Mouse (Mus musculus): Measurements from ENCODE around the gene Dstyk. TPM values are rescaled to one million over a fixed set of nuclear protein-coding genes. Genes with fewer than 3 reads are reported as not detected.
A peak's percentile ranks its signal among the peaks of the same experiment; 100 is the strongest.

The Dstyk gene
- polyA plus RNA-seq, 1 experiment from 2014 or later = 9.5 TPM

DNA sequence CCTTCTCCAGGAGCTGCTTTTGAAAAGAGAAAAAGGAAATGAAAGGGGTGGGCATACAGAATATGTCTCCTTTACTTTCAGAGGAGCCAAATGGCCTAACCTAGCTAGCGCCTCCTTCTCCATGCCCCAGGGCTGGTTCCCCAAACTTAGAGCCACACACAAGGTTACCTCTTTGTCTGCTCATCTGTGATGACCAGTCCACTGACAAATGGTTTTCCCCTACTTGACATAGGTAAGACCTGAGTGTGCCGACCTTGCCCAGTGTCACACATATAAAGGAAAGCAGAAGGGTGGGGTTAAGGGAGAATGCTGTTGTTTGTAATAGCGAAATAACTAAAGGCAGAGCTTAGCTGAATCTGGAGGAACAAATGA lies 42.5 kb upstream of the Dstyk start:
- Histone ChIP-seq H3K4me2 (ENCODE audit: low read depth, low read length) (no peak overlapping the region), H3K9ac (replicated peaks; ENCODE audit: low read depth, low read length) (no peak overlapping the region), H3K36me3 (ENCODE audit: control insufficient read depth, insufficient read depth, low read length) (no peaks in the 10 kb centered on the region; the same call in 1 of the 2 replicates), H3K27ac (ENCODE audit: low read depth, low read length) (no peak overlapping the region), H3K9me3 (ENCODE audit: control insufficient read depth, low read length) (no peaks in the 10 kb centered on the region), H3K4me3 (ENCODE audit: low read depth, low read length) (no peak overlapping the region), H3K4me1 (ENCODE audit: control insufficient read depth, insufficient read depth, low read length) (peaks cover 49% of the 10 kb centered on the region), H3K27me3 (ENCODE audit: control insufficient read depth, insufficient read depth, low read length) (no peaks in the 10 kb centered on the region)
- 75% methylated on average over 3 of the region's 3 CpGs for WGBS
- no peak for ATAC-seq (ENCODE audit: low read depth)

DNA sequence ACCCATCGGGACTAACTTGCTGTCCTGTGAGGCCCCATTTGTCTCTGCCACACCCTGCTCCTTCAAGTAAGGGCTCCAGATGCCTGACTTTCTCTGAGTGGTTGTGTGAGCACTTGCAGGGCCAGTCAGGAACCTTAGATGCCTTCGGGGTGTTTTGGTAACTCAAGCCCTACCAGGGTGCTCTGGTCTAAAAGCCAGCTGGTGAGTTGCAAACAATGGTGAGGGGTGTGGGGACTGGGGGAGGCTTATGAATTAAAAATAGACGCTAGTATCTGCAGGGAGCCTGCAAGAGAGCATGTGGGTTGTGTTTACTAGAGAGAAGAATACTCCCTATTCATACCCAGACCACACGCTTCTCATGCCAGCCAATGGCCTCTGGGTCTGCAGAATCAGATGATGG lies 42.1 kb upstream of the Dstyk start:
- Histone ChIP-seq H3K4me1 (ENCODE audit: control insufficient read depth, insufficient read depth, low read length) (peaks cover 49% of the 10 kb centered on the region), H3K27ac (ENCODE audit: low read depth, low read length) (no peak overlapping the region), H3K9ac (replicated peaks; ENCODE audit: low read depth, low read length) (no peak overlapping the region), H3K36me3 (ENCODE audit: control insufficient read depth, insufficient read depth, low read length) (no peaks in the 10 kb centered on the region; the same call in 1 of the 2 replicates), H3K9me3 (ENCODE audit: control insufficient read depth, low read length) (no peaks in the 10 kb centered on the region), H3K27me3 (ENCODE audit: control insufficient read depth, insufficient read depth, low read length) (no peaks in the 10 kb centered on the region), H3K4me2 (ENCODE audit: low read depth, low read length) (no peak overlapping the region), H3K4me3 (ENCODE audit: low read depth, low read length) (no peak overlapping the region)
- peak; percentile 21; the same call in 1 of the 2 replicates for ATAC-seq (ENCODE audit: low read depth)
- 39% methylated on average over 4 of the region's 4 CpGs for WGBS

DNA sequence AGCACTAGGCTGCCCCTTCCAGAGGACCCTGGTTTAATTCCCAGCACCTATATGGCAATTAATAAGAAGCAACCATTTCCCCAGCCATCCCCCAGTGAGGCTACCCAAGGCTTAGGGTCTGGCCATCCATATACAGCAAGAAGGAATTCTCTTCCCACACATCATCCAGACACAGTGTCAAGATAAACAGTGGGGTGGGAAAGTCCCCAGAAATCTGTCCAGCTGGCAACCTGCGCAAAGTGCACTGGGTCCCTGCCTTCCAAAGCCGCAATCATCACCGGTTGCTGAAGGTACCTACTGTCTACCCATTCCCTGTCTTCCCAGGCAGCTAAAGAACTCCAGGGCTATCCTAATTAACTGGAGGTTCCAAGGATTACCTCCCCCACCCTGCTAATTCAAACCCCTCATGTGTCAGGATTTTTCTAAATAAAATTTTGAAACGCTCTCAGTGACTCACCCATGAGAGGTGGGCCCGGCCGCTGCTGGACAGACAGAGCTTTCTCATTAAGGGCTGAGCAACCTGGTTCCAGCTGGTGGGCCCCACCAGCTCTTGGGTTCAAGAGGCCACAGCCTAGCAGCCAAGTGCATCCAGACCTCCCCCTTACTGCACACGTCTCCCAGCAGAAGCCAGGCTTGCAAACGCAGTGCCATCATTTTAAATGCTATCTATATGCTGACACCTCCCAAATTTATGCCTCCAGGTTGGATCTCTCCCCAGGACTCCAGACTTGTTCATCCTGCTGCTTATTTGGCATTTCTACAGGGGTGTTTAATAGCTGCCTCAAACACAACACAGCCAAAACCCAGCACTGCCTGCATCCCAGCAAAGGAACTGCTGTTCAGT lies 40.9 kb upstream of the Dstyk start:
- no peak overlapping the region for H3K9ac ChIP-seq (replicated peaks; ENCODE audit: low read depth, low read length)

DNA sequence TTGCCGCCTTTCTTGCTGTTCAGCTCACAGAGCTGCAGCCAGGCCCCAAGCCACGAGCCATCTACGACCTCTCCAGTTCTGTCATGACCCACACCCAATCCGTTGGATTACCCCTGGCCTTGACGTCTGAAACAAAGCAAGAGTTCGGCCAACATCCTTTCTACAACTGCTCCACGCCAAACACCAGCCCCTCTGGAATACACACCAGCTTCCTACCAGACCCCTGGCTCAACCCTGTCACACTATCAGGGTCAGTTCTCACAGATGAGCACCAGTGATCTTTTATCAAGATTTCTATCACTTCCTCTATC lies 40.3 kb upstream of the Dstyk start:
- WGBS = 68% methylated on average over 7 of the region's 7 CpGs
- Histone ChIP-seq H3K4me3 (ENCODE audit: low read depth, low read length) (no peak overlapping the region), H3K4me2 (ENCODE audit: low read depth, low read length) (no peak overlapping the region), H3K27me3 (ENCODE audit: control insufficient read depth, insufficient read depth, low read length) (no peaks in the 10 kb centered on the region), H3K9me3 (ENCODE audit: control insufficient read depth, low read length) (no peaks in the 10 kb centered on the region), H3K27ac (ENCODE audit: low read depth, low read length) (0 out of 2 replicates have a peak overlapping the region, but pooled peaks have one; percentile 44), H3K36me3 (ENCODE audit: control insufficient read depth, insufficient read depth, low read length) (no peaks in the 10 kb centered on the region; the same call in 1 of the 2 replicates), H3K4me1 (ENCODE audit: control insufficient read depth, insufficient read depth, low read length) (peaks cover 36% of the 10 kb centered on the region), H3K9ac (replicated peaks; ENCODE audit: low read depth, low read length) (no peak overlapping the region)
- no peak for ATAC-seq (ENCODE audit: low read depth)

More for the DNA sequence above, 40.9 kb upstream of the Dstyk start:
- WGBS = 69% methylated on average over 8 of the region's 8 CpGs
- H3K9me3 ChIP-seq (ENCODE audit: control insufficient read depth, low read length) = no peaks in the 10 kb centered on the region
- no peak overlapping the region for H3K4me2 ChIP-seq (ENCODE audit: low read depth, low read length)
- no peaks in the 10 kb centered on the region for H3K27me3 ChIP-seq (ENCODE audit: control insufficient read depth, insufficient read depth, low read length)
- H3K27ac ChIP-seq (ENCODE audit: low read depth, low read length) = no peak overlapping the region
- H3K36me3 ChIP-seq (ENCODE audit: control insufficient read depth, insufficient read depth, low read length) = no peaks in the 10 kb centered on the region; the same call in 1 of the 2 replicates
- no peak overlapping the region for H3K4me3 ChIP-seq (ENCODE audit: low read depth, low read length)
- peaks cover 41% of the 10 kb centered on the region for H3K4me1 ChIP-seq (ENCODE audit: control insufficient read depth, insufficient read depth, low read length)
- no peak for ATAC-seq (ENCODE audit: low read depth)

DNA sequence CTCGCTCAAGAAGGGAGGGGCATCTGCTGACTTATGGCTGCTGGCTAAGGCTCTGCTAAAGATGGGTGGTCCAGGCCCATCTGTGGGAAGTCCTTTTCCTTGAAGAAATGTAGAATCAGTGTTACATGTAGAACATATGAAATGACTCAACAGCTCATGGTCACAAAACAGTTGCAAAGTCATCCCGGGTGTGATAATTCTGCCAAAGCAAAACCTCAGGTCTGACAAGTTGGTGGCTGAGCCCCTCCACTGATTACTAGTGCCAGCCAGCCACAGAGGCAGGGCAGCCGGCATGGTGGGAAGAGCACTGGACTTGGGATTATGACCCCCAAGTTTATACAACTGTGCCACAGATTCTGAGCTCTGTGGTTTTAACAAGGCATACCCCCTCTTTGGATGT lies 39.5 kb upstream of the Dstyk start:
- no peaks in the 10 kb centered on the region; the same call in 1 of the 2 replicates for H3K36me3 ChIP-seq (ENCODE audit: control insufficient read depth, insufficient read depth, low read length)
- H3K9ac ChIP-seq (replicated peaks; ENCODE audit: low read depth, low read length) = no peak overlapping the region
- no peaks in the 10 kb centered on the region for H3K9me3 ChIP-seq (ENCODE audit: control insufficient read depth, low read length)
- WGBS = 95% methylated on average over 3 of the region's 3 CpGs
- H3K27me3 ChIP-seq (ENCODE audit: control insufficient read depth, insufficient read depth, low read length) = no peaks in the 10 kb centered on the region
- peaks cover 28% of the 10 kb centered on the region for H3K4me1 ChIP-seq (ENCODE audit: control insufficient read depth, insufficient read depth, low read length)
- no peak overlapping the region for H3K27ac ChIP-seq (ENCODE audit: low read depth, low read length)
- no peak overlapping the region for H3K4me3 ChIP-seq (ENCODE audit: low read depth, low read length)
- no peak for ATAC-seq (ENCODE audit: low read depth)
- H3K4me2 ChIP-seq (ENCODE audit: low read depth, low read length) = no peak overlapping the region

DNA sequence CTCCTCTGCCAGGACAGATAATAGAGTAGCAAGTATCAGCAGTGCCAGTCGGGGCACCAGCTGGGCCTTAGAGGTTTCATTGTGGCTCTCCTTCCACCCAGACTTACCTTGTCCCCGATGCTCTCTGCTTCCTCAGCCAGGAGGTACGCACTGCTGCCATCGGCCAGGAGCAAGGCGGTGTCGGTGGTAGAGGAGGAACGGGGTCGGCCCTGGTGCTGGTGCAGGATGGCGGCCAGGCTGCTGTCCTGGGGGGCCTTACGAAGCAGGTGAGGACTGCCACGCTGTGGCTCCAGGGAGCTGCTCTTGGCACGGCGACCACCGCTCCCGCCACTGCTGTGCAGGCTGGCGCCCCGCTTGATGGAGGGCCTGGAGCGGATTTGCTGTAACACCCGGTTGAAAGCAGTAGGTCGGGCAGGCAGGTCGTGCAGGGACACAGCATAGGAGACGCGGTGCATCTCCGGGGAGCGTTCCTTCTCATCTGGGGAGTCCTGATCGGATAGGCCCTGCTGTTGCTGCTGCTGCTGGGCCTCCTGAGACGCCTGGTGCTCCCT lies 36.7 kb upstream of the Dstyk start:
- no peak overlapping the region for H3K27ac ChIP-seq (ENCODE audit: low read depth, low read length)
- H3K9ac ChIP-seq (replicated peaks; ENCODE audit: low read depth, low read length) = no peak overlapping the region
- H3K4me2 ChIP-seq (ENCODE audit: low read depth, low read length) = no peak overlapping the region
- H3K4me1 ChIP-seq (ENCODE audit: control insufficient read depth, insufficient read depth, low read length) = peaks cover 19% of the 10 kb centered on the region
- no peaks in the 10 kb centered on the region; the same call in 1 of the 2 replicates for H3K36me3 ChIP-seq (ENCODE audit: control insufficient read depth, insufficient read depth, low read length)
- no peaks in the 10 kb centered on the region for H3K27me3 ChIP-seq (ENCODE audit: control insufficient read depth, insufficient read depth, low read length)
- WGBS = 80% methylated on average over 27 of the region's 27 CpGs
- no peaks in the 10 kb centered on the region for H3K9me3 ChIP-seq (ENCODE audit: control insufficient read depth, low read length)
- ATAC-seq (ENCODE audit: low read depth) = no peak
- H3K4me3 ChIP-seq (ENCODE audit: low read depth, low read length) = no peak overlapping the region

DNA sequence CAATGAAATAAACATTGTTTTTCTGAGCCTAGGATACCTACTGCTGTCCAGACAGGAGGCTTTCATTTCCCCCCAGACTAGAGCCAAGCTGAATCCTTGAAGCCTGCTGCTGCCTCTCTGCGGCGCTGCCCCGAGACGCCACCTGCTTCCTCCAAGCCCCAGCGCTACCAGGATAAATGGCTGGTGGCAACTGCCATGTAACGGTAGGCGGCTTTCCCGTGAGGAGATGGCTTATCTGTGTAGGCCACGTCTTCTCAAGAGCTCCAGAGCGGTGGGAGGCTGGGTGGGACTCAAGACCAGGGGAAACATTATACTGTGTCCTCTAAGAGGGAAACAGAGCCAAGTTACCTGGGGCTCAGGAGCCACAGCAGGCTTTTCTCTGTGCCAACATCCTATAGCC lies 35.4 kb upstream of the Dstyk start:
- no peak overlapping the region for H3K4me2 ChIP-seq (ENCODE audit: low read depth, low read length)
- H3K27me3 ChIP-seq (ENCODE audit: control insufficient read depth, insufficient read depth, low read length) = no peaks in the 10 kb centered on the region
- 63% methylated on average over 10 of the region's 10 CpGs for WGBS
- ATAC-seq (ENCODE audit: low read depth) = no peak
- no peaks in the 10 kb centered on the region; the same call in 1 of the 2 replicates for H3K36me3 ChIP-seq (ENCODE audit: control insufficient read depth, insufficient read depth, low read length)
- H3K9ac ChIP-seq (replicated peaks; ENCODE audit: low read depth, low read length) = no peak overlapping the region
- no peak overlapping the region for H3K4me3 ChIP-seq (ENCODE audit: low read depth, low read length)
- H3K9me3 ChIP-seq (ENCODE audit: control insufficient read depth, low read length) = no peaks in the 10 kb centered on the region
- H3K4me1 ChIP-seq (ENCODE audit: control insufficient read depth, insufficient read depth, low read length) = peaks cover 20% of the 10 kb centered on the region
- no peak overlapping the region for H3K27ac ChIP-seq (ENCODE audit: low read depth, low read length)

DNA sequence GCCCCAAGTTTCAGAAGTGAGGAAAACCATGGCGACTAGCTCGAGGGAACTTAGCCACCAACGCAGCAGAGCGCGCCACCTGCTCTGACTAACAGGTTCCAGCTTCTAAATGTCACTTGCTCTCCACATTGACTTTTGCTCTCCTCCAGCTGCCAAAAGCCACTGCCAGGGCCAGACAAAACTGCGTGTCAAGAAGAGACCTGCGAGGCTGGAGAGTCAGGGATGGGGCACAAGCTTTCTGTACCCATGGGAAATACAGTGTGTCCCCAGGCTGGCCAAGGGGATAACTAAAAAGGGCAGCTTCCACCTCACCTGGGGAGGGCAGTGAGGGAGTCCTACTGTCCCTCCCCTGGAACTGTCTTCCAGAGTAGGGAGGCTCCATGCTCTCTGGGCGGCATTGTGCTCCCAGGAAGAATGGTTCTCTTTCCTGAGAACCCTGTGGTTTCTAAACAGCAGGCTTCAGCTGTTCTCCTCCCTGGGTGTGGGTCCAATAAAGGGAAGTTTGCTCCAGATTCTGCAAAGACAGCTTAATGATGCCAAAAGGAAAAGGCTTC lies 33.3 kb upstream of the Dstyk start:
- H3K9me3 ChIP-seq (ENCODE audit: control insufficient read depth, low read length) = no peaks in the 10 kb centered on the region
- H3K36me3 ChIP-seq (ENCODE audit: control insufficient read depth, insufficient read depth, low read length) = no peaks in the 10 kb centered on the region; the same call in 1 of the 2 replicates
- H3K27me3 ChIP-seq (ENCODE audit: control insufficient read depth, insufficient read depth, low read length) = no peaks in the 10 kb centered on the region
- peaks cover 34% of the 10 kb centered on the region for H3K4me1 ChIP-seq (ENCODE audit: control insufficient read depth, insufficient read depth, low read length)
- WGBS = 84% methylated on average over 8 of the region's 8 CpGs
- no peak overlapping the region for H3K27ac ChIP-seq (ENCODE audit: low read depth, low read length)
- H3K4me2 ChIP-seq (ENCODE audit: low read depth, low read length) = no peak overlapping the region
- no peak overlapping the region for H3K4me3 ChIP-seq (ENCODE audit: low read depth, low read length)
- ATAC-seq (ENCODE audit: low read depth) = no peak
- H3K9ac ChIP-seq (replicated peaks; ENCODE audit: low read depth, low read length) = no peak overlapping the region

DNA sequence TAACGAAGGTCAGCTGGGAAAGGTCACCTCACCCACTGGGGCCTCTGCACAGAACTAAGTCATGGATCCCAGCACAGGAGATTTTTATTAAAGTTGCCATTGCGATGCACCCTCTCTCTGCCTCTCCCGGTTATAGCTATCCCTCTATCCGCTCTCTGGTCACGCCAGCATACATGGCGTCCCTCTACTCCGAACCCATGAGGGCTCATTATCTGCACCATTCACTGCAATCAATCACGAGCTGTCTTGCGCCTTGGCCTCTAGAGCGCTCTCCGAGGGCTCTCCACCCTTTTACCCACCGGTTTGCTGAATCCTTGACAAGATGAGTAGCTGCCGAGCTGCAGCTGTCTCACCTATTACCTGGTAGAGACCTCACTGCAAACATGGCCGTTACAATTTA lies 32.1 kb upstream of the Dstyk start:
- 27% methylated on average over 14 of the region's 14 CpGs for WGBS
- Histone ChIP-seq H3K4me1 (ENCODE audit: control insufficient read depth, insufficient read depth, low read length) (peaks cover 46% of the 10 kb centered on the region), H3K27ac (ENCODE audit: low read depth, low read length) (0 out of 2 replicates have a peak overlapping the region, but pooled peaks have one; percentile 30), H3K4me2 (ENCODE audit: low read depth, low read length) (no peak overlapping the region), H3K9me3 (ENCODE audit: control insufficient read depth, low read length) (no peaks in the 10 kb centered on the region), H3K9ac (replicated peaks; ENCODE audit: low read depth, low read length) (no peak overlapping the region), H3K27me3 (ENCODE audit: control insufficient read depth, insufficient read depth, low read length) (no peaks in the 10 kb centered on the region), H3K4me3 (ENCODE audit: low read depth, low read length) (no peak overlapping the region), H3K36me3 (ENCODE audit: control insufficient read depth, insufficient read depth, low read length) (no peaks in the 10 kb centered on the region; the same call in 1 of the 2 replicates)
- ATAC-seq (ENCODE audit: low read depth) = 0 out of 2 replicates have a peak, but pooled peaks have one; percentile 25

Data from neural tube, embryonic 14.5 days (tissue).